Mouse (Mus musculus) ovary, postnatal 36 days (tissue): ENCODE data around the gene Atp11c.

Experiments used
- DNase-seq: peaks from one replicate; pipeline ENCODE4 v3.0.0; 2022; ENCODE audit warnings: low spot score, mixed read lengths

Gene Atp11c

GRCm38 (mm10) chrX:60592598-60592997, at the start of gene Atp11c:
Atp11c (minus strand) TSS chrX:60592698.
- DNase-seq = no peak

- no peak for DNase-seq
Observed at GRCm38 (mm10) chrX:60609202-60609601, 16.7 kb upstream of the Atp11c start.

GRCm38 (mm10) chrX:60570539-60570938, 22.0 kb downstream of the Atp11c start:
- DNase-seq = no peak

GRCm38 (mm10) chrX:60569047-60569446, 23.5 kb downstream of the Atp11c start:
- no peak for DNase-seq

GRCm38 (mm10) chrX:60555242-60555641, 37.3 kb downstream of the Atp11c start:
- no peak for DNase-seq

GRCm38 (mm10) chrX:60547444-60548304, 44.8 kb downstream of the Atp11c start:
- peak; percentile 63 for DNase-seq

- no peak for DNase-seq
Observed at GRCm38 (mm10) chrX:60547098-60547443, 45.4 kb downstream of the Atp11c start.

GRCm38 (mm10) chrX:60545906-60546305, 46.6 kb downstream of the Atp11c start:
- no peak for DNase-seq

GRCm38 (mm10) chrX:60545444-60545843, 47.1 kb downstream of the Atp11c start:
- DNase-seq = no peak

GRCm38 (mm10) chrX:60544098-60544497, 48.4 kb downstream of the Atp11c start:
- DNase-seq = no peak

GRCm38 (mm10) chrX:60542901-60543300, 49.6 kb downstream of the Atp11c start:
- DNase-seq = no peak

- no peak for DNase-seq
Observed at GRCm38 (mm10) chrX:60539149-60539548, 53.3 kb downstream of the Atp11c start, which contains the start of gene Gm7073. Gm7073 (minus strand) TSS chrX:60539249.

GRCm38 (mm10) chrX:60503995-60504394, 88.5 kb downstream of the Atp11c start:
- peak; percentile 11 for DNase-seq

- no peak for DNase-seq
Observed at GRCm38 (mm10) chrX:60497750-60498149, 94.7 kb downstream of the Atp11c start.

- DNase-seq = no peak
Observed at GRCm38 (mm10) chrX:60495308-60495707, 97.2 kb downstream of the Atp11c start.

GRCm38 (mm10) chrX:60463786-60464185, 128.7 kb downstream of the Atp11c start:
- DNase-seq = no peak

- no peak for DNase-seq
Observed at GRCm38 (mm10) chrX:60414563-60415111, 177.9 kb downstream of the Atp11c start.

GRCm38 (mm10) chrX:60405681-60406080, 186.8 kb downstream of the Atp11c start:
- DNase-seq = no peak

- DNase-seq = peak; percentile 84
Observed at GRCm38 (mm10) chrX:60404668-60405044, 187.8 kb downstream of the Atp11c start.

GRCm38 (mm10) chrX:60403764-60404667, 188.5 kb downstream of the Atp11c start:
- DNase-seq = peak; percentile 76

- peak; percentile 8 for DNase-seq
Observed at GRCm38 (mm10) chrX:60403062-60403763, 189.3 kb downstream of the Atp11c start.

GRCm38 (mm10) chrX:60394292-60394691, 198.2 kb downstream of the Atp11c start:
- DNase-seq = no peak
